Mouse (Mus musculus) embryonic facial prominence, embryonic 14.5 days (tissue): ENCODE measurements at regions not wholly inside any gene's neighbourhood (a gene's known extent, or its start where the extent isn't known, plus 50 kb on each side); places are given as distances from the start of the nearest gene placed in this dataset.
A peak's percentile ranks its signal among the peaks of the same experiment; 100 is the strongest.

Experiments used
- ATAC-seq: fragments of 200-750 bp; cut with Nextera tagmentation; 2 replicates; pipeline ENCODE4 v1.8.0; 2017; ENCODE audit warnings: low read depth, moderate number of reproducible peaks, moderate TSS enrichment
- DNase-seq: peaks from one replicate; pipeline ENCODE4 v3.0.0-alpha.2; 2015; ENCODE audit warnings: low spot score
- H3K27ac ChIP-seq: fragments of 300-500 bp; sonication (generic); replicated peaks from 2 replicates; pipeline ENCODE4 v1.5.1; 2014; ENCODE audit warnings: low read depth, mild to moderate bottlenecking, low read length, moderate library complexity
- H3K27me3 ChIP-seq: fragments of 300-500 bp; sonication (generic); replicated peaks from 2 replicates; pipeline ENCODE4 v1.6.1; 2014; ENCODE audit warnings: low read length; ENCODE audit not compliant: control insufficient read depth, insufficient read depth
- H3K36me3 ChIP-seq: fragments of 300-500 bp; sonication (generic); 2 replicates; pipeline ENCODE4 v1.6.1; 2014; ENCODE audit warnings: low read length, mixed read lengths; ENCODE audit not compliant: control insufficient read depth, insufficient read depth
- H3K4me1 ChIP-seq: fragments of 300-500 bp; sonication (generic); 2 replicates; pipeline ENCODE4 v1.6.1; 2014; ENCODE audit warnings: antibody characterized with exemption, low read length; ENCODE audit not compliant: control insufficient read depth, insufficient read depth
- H3K4me2 ChIP-seq: fragments of 300-500 bp; sonication (generic); 2 replicates; pipeline ENCODE4 v1.6.1; 2014; ENCODE audit warnings: low read depth, mild to moderate bottlenecking, low read length, moderate library complexity, mixed read lengths
- H3K4me3 ChIP-seq: fragments of 300-500 bp; sonication (generic); 2 replicates; pipeline ENCODE4 v1.5.1; 2014; ENCODE audit warnings: low read depth, mild to moderate bottlenecking, low read length
- H3K9ac ChIP-seq: fragments of 300-500 bp; sonication (generic); 2 replicates; pipeline ENCODE4 v1.6.1; 2014; ENCODE audit warnings: low read depth, mild to moderate bottlenecking, low read length, moderate library complexity, mixed read lengths
- H3K9me3 ChIP-seq: fragments of 300-500 bp; sonication (generic); 2 replicates; pipeline ENCODE4 v1.6.1; 2016; ENCODE audit warnings: low read length; ENCODE audit not compliant: control insufficient read depth
- WGBS: fragments of 180-500 bp; shearing (Covaris S2); extraction: QIAGEN DNeasy Blood & Tissue Kit; methylation state at CpG from one replicate; pipeline ENCODE4 v1.1.7; 2014; 5-methylcytosine and 5-hydroxymethylcytosine counted together

- Histone ChIP-seq H3K27ac (no peak overlapping the region), H3K27me3 (no peaks in the 10 kb centered on the region), H3K4me2 (no peak overlapping the region), H3K4me1 (peaks cover 13% of the 10 kb centered on the region), H3K9ac (no peak overlapping the region), H3K9me3 (no peaks in the 10 kb centered on the region), H3K36me3 (no peaks in the 10 kb centered on the region), H3K4me3 (no peak overlapping the region)
- 74% methylated on average over 7 of the region's 7 CpGs for WGBS
- DNase-seq (no peak), ATAC-seq (no peak)
Measured at GRCm38 (mm10) chr7:67825636-67826280, 66.2 kb upstream of the Synm start.

GRCm38 (mm10) chr7:67823943-67824645 is 64.6 kb upstream of the Synm start:
- WGBS, result 43% methylated on average over 8 of the region's 8 CpGs

GRCm38 (mm10) chr7:67819551-67819950 is 60.0 kb upstream of the Synm start:
- Histone ChIP-seq H3K27me3 (no peaks in the 10 kb centered on the region), H3K27ac (no peak overlapping the region), H3K4me1 (no peaks in the 10 kb centered on the region), H3K4me2 (no peak overlapping the region), H3K9ac (no peak overlapping the region), H3K36me3 (no peaks in the 10 kb centered on the region), H3K9me3 (no peaks in the 10 kb centered on the region), H3K4me3 (no peak overlapping the region)
- no peak for DNase-seq
- WGBS, result 93% methylated on average over 5 of the region's 5 CpGs
- ATAC-seq, result no peak

More at GRCm38 (mm10) chr7:67823943-67824645, 64.6 kb upstream of the Synm start:
- ATAC-seq (no peak), DNase-seq (no peak)
- no peak overlapping the region for H3K4me3 ChIP-seq
- peaks cover 13% of the 10 kb centered on the region for H3K4me1 ChIP-seq
- no peak overlapping the region for H3K27ac ChIP-seq
- H3K4me2 ChIP-seq, result no peak overlapping the region
- no peaks in the 10 kb centered on the region for H3K27me3 ChIP-seq
- no peaks in the 10 kb centered on the region for H3K36me3 ChIP-seq
- H3K9me3 ChIP-seq, result no peaks in the 10 kb centered on the region
- no peak overlapping the region; the same call in 1 of the 2 replicates for H3K9ac ChIP-seq

GRCm38 (mm10) chr7:67817556-67817955 is 58.0 kb upstream of the Synm start:
- DNase-seq, result no peak

GRCm38 (mm10) chr7:67814861-67815260 is 55.3 kb upstream of the Synm start:
- ATAC-seq (peak; percentile 68; the same call in 1 of the 2 replicates), DNase-seq (peak; percentile 67)
- Histone ChIP-seq H3K9me3 (no peaks in the 10 kb centered on the region), H3K4me2 (no peak overlapping the region), H3K27me3 (no peaks in the 10 kb centered on the region), H3K4me3 (no peak overlapping the region), H3K27ac (no peak overlapping the region), H3K4me1 (no peaks in the 10 kb centered on the region), H3K36me3 (no peaks in the 10 kb centered on the region), H3K9ac (no peak overlapping the region)
- WGBS, result 47% methylated on average over 9 of the region's 9 CpGs

More at GRCm38 (mm10) chr7:67817556-67817955, 58.0 kb upstream of the Synm start:
- ATAC-seq, result no peak
- H3K4me3 ChIP-seq, result no peak overlapping the region
- H3K4me1 ChIP-seq, result no peaks in the 10 kb centered on the region
- H3K4me2 ChIP-seq, result no peak overlapping the region
- no peaks in the 10 kb centered on the region for H3K36me3 ChIP-seq
- H3K9ac ChIP-seq, result no peak overlapping the region
- H3K27ac ChIP-seq, result no peak overlapping the region
- H3K9me3 ChIP-seq, result no peaks in the 10 kb centered on the region
- no peaks in the 10 kb centered on the region for H3K27me3 ChIP-seq
- 96% methylated on average over 6 of the region's 6 CpGs for WGBS
